Mouse (Mus musculus): ENCODE results near the gene Caprin1.

- TF ChIP-seq EP300 (IDR thresholded peaks at IDR 0.05; ENCODE audit: low read depth) = no peak
- TF ChIP-seq CTCF (IDR thresholded peaks at IDR 0.05; ENCODE audit: low read depth) = no peak
Measured at GRCm38 (mm10) chr2:103785735-103786134, 11.7 kb downstream of the Caprin1 start.

All from heart, postnatal 0 days (tissue).